In genomic region chrX:96455149-96455548, GRCm38 (mm10) we compare ENCODE assay signal across 11 mouse cellular contexts. TPM values are rescaled to one million over a fixed set of nuclear protein-coding genes. Genes with fewer than 3 reads are reported as not detected.
A peak's percentile ranks its signal among the peaks of the same experiment; 100 is the strongest.
DNase-seq lines count a peak whose midpoint lies in the region; ATAC-seq and TF ChIP-seq lines count a peak whose summit lies in the region.
"Had no signal": no experiment of that assay in that cellular context is flagged by ENCODE, and none has a peak within 500 bp of the region (broad histone marks: within the 10 kb centered on the region; RNA-seq: fewer than 3 reads in every experiment).

Gene Heph (plus strand): TSS chrX:96455359.

- no peak within 1 kb of the TSS for H3K4me2 ChIP-seq in forebrain, postnatal 0 days (ENCODE audit: low read depth)
- H3K4me2 ChIP-seq in hindbrain, embryonic 15.5 days, result peak within 1 kb of the TSS; percentile 34
- no peak within 1 kb of the TSS for H3K4me2 ChIP-seq in liver, embryonic 16.5 days (ENCODE audit: low read depth, low read length)

- ATAC-seq in forebrain, postnatal 0 days, result no peak
- ATAC-seq in hindbrain, embryonic 15.5 days (ENCODE audit: low FRiP score, low read depth), result no peak
- no peak for ATAC-seq in liver, embryonic 16.5 days (ENCODE audit: low read depth)
- ATAC-seq in frontal cortex, adult (ENCODE audit: low TSS enrichment), result no peak

- H3K9ac ChIP-seq in forebrain, postnatal 0 days, result no peak within 1 kb of the TSS
- no peak within 1 kb of the TSS for H3K9ac ChIP-seq in hindbrain, embryonic 15.5 days
- no peak within 1 kb of the TSS for H3K9ac ChIP-seq in liver, embryonic 16.5 days (ENCODE audit: low read depth, low read length)

- peak within 1 kb of the TSS; percentile 42 for H3K4me3 ChIP-seq in forebrain, embryonic 10.5 days
- no peak within 1 kb of the TSS for H3K4me3 ChIP-seq in forebrain, postnatal 0 days (ENCODE audit: low read depth, low read length)
- peak within 1 kb of the TSS; percentile 27 for H3K4me3 ChIP-seq in hindbrain, embryonic 15.5 days
- peak within 1 kb of the TSS; percentile 28; the same call in 1 of the 2 replicates for H3K4me3 ChIP-seq in liver, embryonic 16.5 days (ENCODE audit: low read depth, low read length)

- 55% methylated on average over 2 of the region's 2 CpGs for WGBS in forebrain, embryonic 10.5 days
- whole genome bisulfite sequencing in forebrain, postnatal 0 days, result 55% methylated on average over 2 of the region's 2 CpGs
- WGBS in hindbrain, embryonic 15.5 days, result 71% methylated on average over 2 of the region's 2 CpGs
- 64% methylated on average over 2 of the region's 2 CpGs for WGBS in liver, embryonic 16.5 days (ENCODE audit: insufficient replicate concordance)

- TF ChIP-seq CTCF in forebrain, postnatal 0 days (IDR thresholded peaks at IDR 0.05; ENCODE audit: low read depth), result no peak

- no peaks in the 10 kb centered on the region for H3K36me3 ChIP-seq in forebrain, embryonic 10.5 days (replicated peaks)
- no peaks in the 10 kb centered on the region for H3K36me3 ChIP-seq in forebrain, postnatal 0 days (ENCODE audit: insufficient read depth)
- no peaks in the 10 kb centered on the region for H3K36me3 ChIP-seq in hindbrain, embryonic 15.5 days
- H3K36me3 ChIP-seq in liver, embryonic 16.5 days (ENCODE audit: control insufficient read depth, insufficient read depth), result no peaks in the 10 kb centered on the region

- no peaks in the 10 kb centered on the region for H3K4me1 ChIP-seq in forebrain, embryonic 10.5 days
- no peaks in the 10 kb centered on the region for H3K4me1 ChIP-seq in forebrain, postnatal 0 days (ENCODE audit: insufficient read depth)
- no peaks in the 10 kb centered on the region for H3K4me1 ChIP-seq in hindbrain, embryonic 15.5 days (replicated peaks)
- H3K4me1 ChIP-seq in liver, embryonic 16.5 days (ENCODE audit: control insufficient read depth, low read depth, low read length), result no peaks in the 10 kb centered on the region

- DNase-seq in forebrain, embryonic 10.5 days (ENCODE audit: extremely low spot score, low spot score), result no peak
- DNase-seq in forebrain, postnatal 0 days, result no peak
- peak; percentile 24 for DNase-seq in adipocyte (ENCODE audit: low spot score)
- no peak for DNase-seq in right cerebral cortex, postnatal 4 days
- no peak for DNase-seq in right cerebral cortex, postnatal 36 days (ENCODE audit: low spot score in 2 of 2)
- DNase-seq: lung, postnatal 4 days; spleen, adult 18-20 months had no signal

- no peaks in the 10 kb centered on the region for H3K9me3 ChIP-seq in forebrain, embryonic 10.5 days
- H3K9me3 ChIP-seq in forebrain, postnatal 0 days (ENCODE audit: low read length), result no peaks in the 10 kb centered on the region
- no peaks in the 10 kb centered on the region for H3K9me3 ChIP-seq in hindbrain, embryonic 15.5 days
- H3K9me3 ChIP-seq in liver, embryonic 16.5 days (replicated peaks; ENCODE audit: control insufficient read depth, low read length), result no peaks in the 10 kb centered on the region

- peak within 1 kb of the TSS; percentile 76; the same call in 1 of the 2 replicates for H3K27ac ChIP-seq in forebrain, embryonic 10.5 days
- no peak within 1 kb of the TSS for H3K27ac ChIP-seq in forebrain, postnatal 0 days (ENCODE audit: low read depth, low read length)
- no peak within 1 kb of the TSS for H3K27ac ChIP-seq in hindbrain, embryonic 15.5 days (replicated peaks)
- no peak within 1 kb of the TSS for H3K27ac ChIP-seq in liver, embryonic 16.5 days (ENCODE audit: low read length)

- H3K27me3 ChIP-seq in forebrain, embryonic 10.5 days (ENCODE audit: poor library complexity, severe bottlenecking), result no peaks in the 10 kb centered on the region; the same call in 1 of the 2 replicates
- no peaks in the 10 kb centered on the region for H3K27me3 ChIP-seq in forebrain, postnatal 0 days (ENCODE audit: insufficient read depth, low read length)
- H3K27me3 ChIP-seq in hindbrain, embryonic 15.5 days, result no peaks in the 10 kb centered on the region
- no peaks in the 10 kb centered on the region for H3K27me3 ChIP-seq in liver, embryonic 16.5 days (ENCODE audit: control insufficient read depth, insufficient read depth, low read depth, low read length)

RNA-seq across cellular contexts. Expression of gene Heph, which starts in this region (rescaled TPM):
- 12.6 and 12.9 TPM in 2 replicates for polyA plus RNA-seq in forebrain, embryonic 10.5 days (2016; fragmentation: Nextera tagmentation; extraction: Ambion mirVana)
- total RNA-seq in forebrain, postnatal 0 days (2014; rRNA removed), result 3.1 and 6.5 TPM in 2 replicates
- 1.5 and 2.5 TPM in 2 replicates for polyA plus RNA-seq in forebrain, postnatal 0 days (2015; fragmentation: Nextera tagmentation; extraction: Ambion mirVana)
- polyA plus RNA-seq in hindbrain, embryonic 15.5 days (2015; fragmentation: Nextera tagmentation; extraction: Ambion mirVana), result 4.0 and 4.4 TPM in 2 replicates
- 1.0 and 1.1 TPM in 2 replicates for polyA plus RNA-seq in liver, embryonic 16.5 days (2015; fragmentation: Nextera tagmentation; extraction: Ambion mirVana)
- polyA plus RNA-seq: C2C12 had no signal
